Mouse (Mus musculus): ENCODE measurements around the gene Sash1. TPM values are rescaled to one million over a fixed set of nuclear protein-coding genes. Genes with fewer than 3 reads are reported as not detected.

Sash1 gene
- polyA plus RNA-seq, 1 experiment from 2014 or later, result 5.5 TPM

GRCm38 (mm10) chr10:8928775-8929647 lies 43.1 kb upstream of the Sash1 start:
- ATAC-seq (replicated peaks; ENCODE audit: low FRiP score, low read depth), result no peak
- no peak overlapping the region for H3K4me2 ChIP-seq (ENCODE audit: low read length)
- no peak for TF ChIP-seq CTCF (IDR thresholded peaks at IDR 0.05; ENCODE audit: low read depth)
- H3K9ac ChIP-seq (ENCODE audit: low read depth, low read length), result no peak overlapping the region
- H3K27me3 ChIP-seq (ENCODE audit: insufficient read depth, low read length), result no peaks in the 10 kb centered on the region
- no peaks in the 10 kb centered on the region for H3K36me3 ChIP-seq (ENCODE audit: insufficient read depth, low read length)
- no peak for DNase-seq (ENCODE audit: low spot score)
- H3K9me3 ChIP-seq (replicated peaks; ENCODE audit: low read length), result no peaks in the 10 kb centered on the region
- no peaks in the 10 kb centered on the region for H3K4me1 ChIP-seq (replicated peaks; ENCODE audit: insufficient read depth, low read length)
- 69% methylated on average over 10 of the region's 10 CpGs for WGBS
- H3K27ac ChIP-seq, result no peak overlapping the region
- no peak overlapping the region for H3K4me3 ChIP-seq (replicated peaks; ENCODE audit: low read depth, low read length)

DNA sequence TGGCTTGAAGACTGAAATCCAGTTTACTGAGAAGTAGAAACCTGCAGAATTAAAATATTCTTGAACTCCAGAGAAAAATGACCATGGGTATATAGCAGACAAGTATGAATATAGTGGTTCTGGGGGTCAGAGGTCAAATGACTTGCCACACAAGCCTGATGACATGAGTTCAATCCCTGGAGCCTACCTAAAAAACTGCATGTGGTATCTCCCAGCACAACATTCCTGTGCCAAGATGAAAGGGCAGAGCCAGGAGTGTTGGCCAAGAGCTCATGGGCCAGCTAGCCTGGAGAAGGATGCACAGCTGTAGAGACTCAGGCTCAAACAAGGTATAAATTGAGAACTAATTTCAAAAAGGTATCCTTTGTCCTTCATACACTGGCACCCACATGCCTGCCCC lies 42.4 kb upstream of the Sash1 start:
- DNase-seq (ENCODE audit: low spot score) (no peak), ATAC-seq (replicated peaks; ENCODE audit: low FRiP score, low read depth) (no peak)
- no peak for TF ChIP-seq CTCF (IDR thresholded peaks at IDR 0.05; ENCODE audit: low read depth)
- Histone ChIP-seq H3K9me3 (replicated peaks; ENCODE audit: low read length) (no peaks in the 10 kb centered on the region), H3K36me3 (ENCODE audit: insufficient read depth, low read length) (no peaks in the 10 kb centered on the region), H3K27ac (no peak overlapping the region), H3K9ac (ENCODE audit: low read depth, low read length) (no peak overlapping the region), H3K4me2 (ENCODE audit: low read length) (no peak overlapping the region), H3K27me3 (ENCODE audit: insufficient read depth, low read length) (no peaks in the 10 kb centered on the region), H3K4me3 (replicated peaks; ENCODE audit: low read depth, low read length) (no peak overlapping the region), H3K4me1 (replicated peaks; ENCODE audit: insufficient read depth, low read length) (no peaks in the 10 kb centered on the region)

DNA sequence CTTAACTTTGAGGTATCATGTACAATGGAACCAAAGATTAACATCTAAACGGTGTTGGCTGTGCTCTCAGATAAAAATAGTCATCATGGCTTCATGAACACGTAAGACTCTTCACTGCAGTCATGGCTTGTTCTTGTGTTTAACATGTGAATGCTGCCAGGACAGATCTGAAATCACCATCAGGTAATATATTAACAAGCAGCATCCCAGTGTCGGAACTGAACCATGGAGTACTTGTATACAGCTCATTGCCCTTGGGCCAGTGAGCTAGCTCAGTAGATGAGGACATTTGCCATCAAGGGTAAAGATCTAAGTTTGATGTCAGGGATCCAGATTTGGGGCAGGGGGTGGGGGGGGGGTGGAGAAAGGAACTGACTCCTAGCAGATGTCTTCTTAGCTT lies 41.0 kb upstream of the Sash1 start:
- no peak overlapping the region for H3K4me3 ChIP-seq (replicated peaks; ENCODE audit: low read depth, low read length)
- TF ChIP-seq CTCF (IDR thresholded peaks at IDR 0.05; ENCODE audit: low read depth), result no peak
- H3K27ac ChIP-seq, result no peak overlapping the region
- H3K4me1 ChIP-seq (replicated peaks; ENCODE audit: insufficient read depth, low read length), result no peaks in the 10 kb centered on the region
- ATAC-seq (replicated peaks; ENCODE audit: low FRiP score, low read depth) (no peak; the same call in 1 of the 2 replicates), DNase-seq (ENCODE audit: low spot score) (no peak)
- 78% methylated on average over 3 of the region's 3 CpGs for WGBS
- no peaks in the 10 kb centered on the region for H3K9me3 ChIP-seq (replicated peaks; ENCODE audit: low read length)
- no peak overlapping the region for H3K4me2 ChIP-seq (ENCODE audit: low read length)
- H3K36me3 ChIP-seq (ENCODE audit: insufficient read depth, low read length), result no peaks in the 10 kb centered on the region
- H3K27me3 ChIP-seq (ENCODE audit: insufficient read depth, low read length), result no peaks in the 10 kb centered on the region
- no peak overlapping the region for H3K9ac ChIP-seq (ENCODE audit: low read depth, low read length)

DNA sequence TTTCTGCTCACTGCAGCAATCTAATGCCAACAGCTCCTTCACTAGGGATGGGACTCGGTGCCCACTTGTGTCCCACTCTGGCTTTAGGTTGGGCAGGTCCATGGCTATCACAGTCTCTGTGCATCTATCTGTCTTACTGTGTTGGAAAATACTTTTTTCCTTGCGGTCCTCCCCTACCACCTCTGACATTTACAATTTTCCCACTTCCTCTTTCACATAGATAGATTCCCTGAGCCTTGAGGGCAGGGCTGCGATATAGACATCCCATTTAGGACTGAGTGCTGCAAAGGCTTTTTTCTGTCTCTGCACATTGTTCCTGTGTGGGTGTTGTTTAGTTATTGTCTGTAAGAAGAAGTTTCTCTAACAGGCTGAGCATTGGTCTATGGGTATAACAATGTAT lies 40.4 kb upstream of the Sash1 start:
- H3K4me2 ChIP-seq (ENCODE audit: low read length), result no peak overlapping the region
- DNase-seq (ENCODE audit: low spot score), result no peak
- H3K9ac ChIP-seq (ENCODE audit: low read depth, low read length), result no peak overlapping the region
- no peaks in the 10 kb centered on the region for H3K4me1 ChIP-seq (replicated peaks; ENCODE audit: insufficient read depth, low read length)
- no peak overlapping the region for H3K27ac ChIP-seq
- no peak overlapping the region for H3K4me3 ChIP-seq (replicated peaks; ENCODE audit: low read depth, low read length)
- H3K36me3 ChIP-seq (ENCODE audit: insufficient read depth, low read length), result no peaks in the 10 kb centered on the region
- H3K9me3 ChIP-seq (replicated peaks; ENCODE audit: low read length), result no peaks in the 10 kb centered on the region
- 88% methylated on average over 3 of the region's 3 CpGs for WGBS
- ATAC-seq (replicated peaks; ENCODE audit: low FRiP score, low read depth), result no peak
- H3K27me3 ChIP-seq (ENCODE audit: insufficient read depth, low read length), result no peaks in the 10 kb centered on the region
- no peak for TF ChIP-seq CTCF (IDR thresholded peaks at IDR 0.05; ENCODE audit: low read depth)

GRCm38 (mm10) chr10:8925299-8925698 lies 39.4 kb upstream of the Sash1 start:
- DNase-seq (ENCODE audit: low spot score) (no peak), ATAC-seq (replicated peaks; ENCODE audit: low FRiP score, low read depth) (no peak)
- H3K4me1 ChIP-seq (replicated peaks; ENCODE audit: insufficient read depth, low read length), result no peaks in the 10 kb centered on the region

DNA sequence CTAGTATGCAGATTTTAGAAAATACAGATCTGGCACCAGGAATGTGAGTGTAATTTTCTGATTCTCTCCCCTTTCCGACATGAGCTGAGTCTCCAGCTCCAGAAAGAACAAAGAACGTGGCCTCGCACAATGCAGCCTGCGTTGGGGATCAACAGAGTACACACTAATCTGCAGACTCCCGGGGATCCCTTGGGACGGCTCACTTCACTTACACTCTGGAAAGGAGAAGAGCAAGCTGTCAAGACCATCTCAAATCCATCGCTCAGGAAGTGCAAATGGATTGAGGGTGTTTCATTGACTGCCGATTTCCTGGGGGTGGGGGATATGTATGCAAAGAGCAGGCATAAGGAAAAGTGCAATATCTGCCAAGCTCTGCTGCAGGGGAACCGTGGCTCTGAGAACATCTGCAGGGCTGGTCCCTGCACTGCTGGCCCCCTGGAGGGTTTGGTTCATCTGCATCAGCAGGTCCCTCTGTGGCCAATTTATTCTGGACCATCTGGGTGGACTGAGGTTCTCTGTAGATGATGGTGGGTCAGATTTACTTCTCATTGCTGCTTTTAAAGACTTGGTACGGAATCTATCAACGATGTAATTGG lies 35.3 kb upstream of the Sash1 start:
- Histone ChIP-seq H3K27ac (no peak overlapping the region), H3K9me3 (replicated peaks; ENCODE audit: low read length) (no peaks in the 10 kb centered on the region), H3K9ac (ENCODE audit: low read depth, low read length) (no peak overlapping the region), H3K36me3 (ENCODE audit: insufficient read depth, low read length) (no peaks in the 10 kb centered on the region), H3K27me3 (ENCODE audit: insufficient read depth, low read length) (no peaks in the 10 kb centered on the region), H3K4me1 (replicated peaks; ENCODE audit: insufficient read depth, low read length) (no peaks in the 10 kb centered on the region), H3K4me3 (replicated peaks; ENCODE audit: low read depth, low read length) (no peak overlapping the region), H3K4me2 (ENCODE audit: low read length) (no peak overlapping the region)
- 83% methylated on average over 11 of the region's 11 CpGs for WGBS
- DNase-seq (ENCODE audit: low spot score), result no peak
- no peak for TF ChIP-seq CTCF (IDR thresholded peaks at IDR 0.05; ENCODE audit: low read depth)
- no peak for ATAC-seq (replicated peaks; ENCODE audit: low FRiP score, low read depth)

More at GRCm38 (mm10) chr10:8925299-8925698, 39.4 kb upstream of the Sash1 start:
- TF ChIP-seq CTCF (IDR thresholded peaks at IDR 0.05; ENCODE audit: low read depth), result no peak
- WGBS, result 58% methylated on average over 5 of the region's 5 CpGs
- Histone ChIP-seq H3K4me3 (replicated peaks; ENCODE audit: low read depth, low read length) (no peak overlapping the region), H3K4me2 (ENCODE audit: low read length) (no peak overlapping the region), H3K27ac (no peak overlapping the region), H3K9me3 (replicated peaks; ENCODE audit: low read length) (no peaks in the 10 kb centered on the region), H3K9ac (ENCODE audit: low read depth, low read length) (no peak overlapping the region), H3K36me3 (ENCODE audit: insufficient read depth, low read length) (no peaks in the 10 kb centered on the region), H3K27me3 (ENCODE audit: insufficient read depth, low read length) (no peaks in the 10 kb centered on the region)

Measured in kidney, postnatal 0 days (tissue).